Mouse (Mus musculus) kidney, adult 2 months (tissue): ENCODE measurements at regions not wholly inside any gene's neighbourhood (a gene's known extent, or its start where the extent isn't known, plus 50 kb on each side); places are given as distances from the start of the nearest gene placed in this dataset.

ENCODE experiments used
- CTCF ChIP-seq: fragments of 200-500 bp; conservative IDR thresholded peaks from 2 replicates; pipeline ENCODE4 v1.5.1; 2011; ENCODE audit warnings: low read depth, mild to moderate bottlenecking, control low read depth, low read length, moderate library complexity, mixed read lengths; ENCODE audit not compliant: insufficient read depth, insufficient read length
- POLR2A ChIP-seq: fragments of 200-500 bp; IDR thresholded peaks from one replicate; pipeline ENCODE4 v1.6.1; 2011; ENCODE audit warnings: low read depth, low read length, control low read depth

DNA sequence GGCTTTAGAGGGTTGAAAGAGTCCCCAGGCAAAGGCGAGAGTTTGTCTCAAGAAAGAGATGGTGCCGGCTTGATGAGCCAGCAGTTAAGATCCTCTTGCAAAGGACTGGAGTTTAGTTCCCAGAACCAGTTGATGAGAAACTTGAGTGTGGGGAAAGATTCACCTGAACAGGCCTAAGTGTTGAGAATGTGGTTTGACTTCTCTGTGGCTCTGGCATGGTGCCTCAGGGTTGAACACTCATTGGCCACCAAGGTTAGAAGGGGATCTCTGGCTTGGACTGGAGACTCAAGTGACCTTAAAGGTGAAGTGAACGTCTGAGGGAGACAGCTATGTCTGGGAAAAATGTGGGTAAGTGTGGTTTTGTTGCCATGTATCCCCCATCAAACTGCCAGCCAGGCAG lies 142.8 kb downstream of the Inhbb start:
- TF ChIP-seq CTCF: no peak
- TF ChIP-seq POLR2A: no peak
